Mouse (Mus musculus) liver, embryonic 16.5 days (tissue): Measurements from ENCODE around the gene Anks1b. TPM values are rescaled to one million over a fixed set of nuclear protein-coding genes. Genes with fewer than 3 reads are reported as not detected.

Experiments used
- ATAC-seq: fragments of 200-750 bp; cut with Nextera tagmentation; 2 replicates; pipeline ENCODE4 v1.8.0; 2017; ENCODE audit warnings: low read depth, mild to moderate bottlenecking, moderate number of reproducible peaks, moderate library complexity
- H3K27ac ChIP-seq: fragments of 300-500 bp; sonication (generic); 2 replicates; pipeline ENCODE4 v1.5.1; 2014; ENCODE audit warnings: mild to moderate bottlenecking, low read length
- H3K27me3 ChIP-seq: fragments of 300-500 bp; sonication (generic); 2 replicates; pipeline ENCODE4 v1.6.1; 2014; ENCODE audit warnings: low read depth, low read length, mixed read lengths; ENCODE audit not compliant: control insufficient read depth, insufficient read depth
- H3K36me3 ChIP-seq: fragments of 300-500 bp; sonication (generic); 2 replicates; pipeline ENCODE4 v1.6.1; 2014; ENCODE audit warnings: mild to moderate bottlenecking; ENCODE audit not compliant: control insufficient read depth, insufficient read depth
- H3K4me1 ChIP-seq: fragments of 300-500 bp; sonication (generic); 2 replicates; pipeline ENCODE4 v1.6.1; 2014; ENCODE audit warnings: low read depth, low read length, mixed read lengths; ENCODE audit not compliant: control insufficient read depth
- H3K4me2 ChIP-seq: fragments of 300-500 bp; sonication (generic); 2 replicates; pipeline ENCODE4 v1.6.1; 2014; ENCODE audit warnings: low read depth, low read length, mixed read lengths
- H3K4me3 ChIP-seq: fragments of 300-500 bp; sonication (generic); 2 replicates; pipeline ENCODE4 v1.5.1; 2014; ENCODE audit warnings: low read depth, mild to moderate bottlenecking, low read length
- H3K9ac ChIP-seq: fragments of 300-500 bp; sonication (generic); 2 replicates; pipeline ENCODE4 v1.6.1; 2014; ENCODE audit warnings: low read depth, low read length
- H3K9me3 ChIP-seq: fragments of 300-500 bp; sonication (generic); replicated peaks from 2 replicates; pipeline ENCODE4 v1.6.1; 2016; ENCODE audit warnings: low read length; ENCODE audit not compliant: control insufficient read depth
- WGBS: fragments of 180-500 bp; shearing (Covaris S2); extraction: QIAGEN DNeasy Blood & Tissue Kit; methylation state at CpG from one replicate; pipeline ENCODE4 v1.1.7; 2014; ENCODE audit not compliant: insufficient replicate concordance; 5-methylcytosine and 5-hydroxymethylcytosine counted together
- polyA plus RNA-seq: library from polyadenylated mRNA; unstranded; fragments of >200 nt; fragmentation: Nextera tagmentation; extraction: Ambion mirVana; gene quantifications from 2 replicates; pipeline ENCODE4 v1.2.1, GENCODE M21; 2015

Anks1b gene
- polyA plus RNA-seq, 1 experiment from 2014 or later, result not detected

- Histone ChIP-seq H3K9me3 (no peaks in the 10 kb centered on the region), H3K4me1 (no peaks in the 10 kb centered on the region)
- WGBS, result 34% methylated on average over 1 of the region's 1 CpGs
Measured at GRCm38 (mm10) chr10:90357169-90357907, 484.0 kb downstream of the Anks1b start.

GRCm38 (mm10) chr10:90369015-90369414 is 495.7 kb downstream of the Anks1b start:
- Histone ChIP-seq H3K27ac (no peak overlapping the region), H3K4me3 (no peak overlapping the region), H3K9ac (no peak overlapping the region), H3K4me1 (no peaks in the 10 kb centered on the region), H3K4me2 (no peak overlapping the region), H3K9me3 (no peaks in the 10 kb centered on the region), H3K27me3 (no peaks in the 10 kb centered on the region), H3K36me3 (no peaks in the 10 kb centered on the region)
- ATAC-seq, result no peak
- WGBS, result 62% methylated on average over 7 of the region's 7 CpGs

More at GRCm38 (mm10) chr10:90357169-90357907, 484.0 kb downstream of the Anks1b start:
- Histone ChIP-seq H3K4me3 (no peak overlapping the region), H3K27ac (no peak overlapping the region), H3K36me3 (no peaks in the 10 kb centered on the region), H3K4me2 (no peak overlapping the region), H3K27me3 (no peaks in the 10 kb centered on the region), H3K9ac (no peak overlapping the region)
- ATAC-seq, result no peak

- Histone ChIP-seq H3K9ac (no peak overlapping the region), H3K4me3 (no peak overlapping the region), H3K9me3 (no peaks in the 10 kb centered on the region), H3K4me1 (no peaks in the 10 kb centered on the region), H3K27ac (no peak overlapping the region), H3K27me3 (no peaks in the 10 kb centered on the region), H3K36me3 (no peaks in the 10 kb centered on the region), H3K4me2 (no peak overlapping the region)
- 68% methylated on average over 3 of the region's 3 CpGs for WGBS
- no peak for ATAC-seq
Measured at GRCm38 (mm10) chr10:90370751-90371150, 497.4 kb downstream of the Anks1b start.

GRCm38 (mm10) chr10:90373469-90373868 is 500.2 kb downstream of the Anks1b start:
- no peak for ATAC-seq
- Histone ChIP-seq H3K4me3 (no peak overlapping the region), H3K9me3 (no peaks in the 10 kb centered on the region), H3K9ac (no peak overlapping the region), H3K27ac (no peak overlapping the region), H3K4me2 (no peak overlapping the region), H3K36me3 (no peaks in the 10 kb centered on the region), H3K27me3 (no peaks in the 10 kb centered on the region), H3K4me1 (no peaks in the 10 kb centered on the region)
- WGBS, result 19% methylated on average over 4 of the region's 4 CpGs

- H3K36me3 ChIP-seq, result no peaks in the 10 kb centered on the region
- H3K9me3 ChIP-seq, result no peaks in the 10 kb centered on the region
- WGBS, result 29% methylated on average over 1 of the region's 1 CpGs
- H3K9ac ChIP-seq, result no peak overlapping the region
- no peaks in the 10 kb centered on the region for H3K27me3 ChIP-seq
- H3K4me3 ChIP-seq, result no peak overlapping the region
- no peak overlapping the region for H3K27ac ChIP-seq
- no peaks in the 10 kb centered on the region for H3K4me1 ChIP-seq
- no peak for ATAC-seq
- H3K4me2 ChIP-seq, result no peak overlapping the region
Measured at GRCm38 (mm10) chr10:90376605-90377004, 503.3 kb downstream of the Anks1b start.

- H3K4me3 ChIP-seq, result no peak overlapping the region
- H3K4me2 ChIP-seq, result no peak overlapping the region
- no peaks in the 10 kb centered on the region for H3K27me3 ChIP-seq
- H3K4me1 ChIP-seq, result no peaks in the 10 kb centered on the region
- H3K9me3 ChIP-seq, result no peaks in the 10 kb centered on the region
- H3K27ac ChIP-seq, result no peak overlapping the region
- H3K36me3 ChIP-seq, result no peaks in the 10 kb centered on the region
- WGBS, result 17% methylated on average over 1 of the region's 1 CpGs
- ATAC-seq, result no peak
- no peak overlapping the region for H3K9ac ChIP-seq
Measured at GRCm38 (mm10) chr10:90380062-90380461, 506.8 kb downstream of the Anks1b start.

GRCm38 (mm10) chr10:90380704-90381339 is 507.5 kb downstream of the Anks1b start:
- Histone ChIP-seq H3K9ac (no peak overlapping the region), H3K4me2 (no peak overlapping the region), H3K4me3 (no peak overlapping the region), H3K27me3 (no peaks in the 10 kb centered on the region), H3K36me3 (no peaks in the 10 kb centered on the region), H3K9me3 (no peaks in the 10 kb centered on the region), H3K4me1 (no peaks in the 10 kb centered on the region), H3K27ac (no peak overlapping the region)
- ATAC-seq, result no peak
- WGBS, result 64% methylated on average over 8 of the region's 8 CpGs

- H3K27me3 ChIP-seq, result no peaks in the 10 kb centered on the region
- no peak overlapping the region for H3K27ac ChIP-seq
- H3K4me3 ChIP-seq, result no peak overlapping the region
- no peaks in the 10 kb centered on the region for H3K4me1 ChIP-seq
- no peak overlapping the region for H3K9ac ChIP-seq
- no peaks in the 10 kb centered on the region for H3K36me3 ChIP-seq
- WGBS, result 70% methylated on average over 4 of the region's 4 CpGs
- H3K4me2 ChIP-seq, result no peak overlapping the region
- ATAC-seq, result no peak
- H3K9me3 ChIP-seq, result no peaks in the 10 kb centered on the region
Measured at GRCm38 (mm10) chr10:90400382-90400781, 527.1 kb downstream of the Anks1b start.

- no peak for ATAC-seq
- no peak overlapping the region for H3K9ac ChIP-seq
- no peaks in the 10 kb centered on the region for H3K4me1 ChIP-seq
- H3K36me3 ChIP-seq, result no peaks in the 10 kb centered on the region
- H3K4me3 ChIP-seq, result no peak overlapping the region
- WGBS, result 50% methylated on average over 2 of the region's 2 CpGs
- H3K27me3 ChIP-seq, result no peaks in the 10 kb centered on the region
- H3K27ac ChIP-seq, result no peak overlapping the region
- H3K9me3 ChIP-seq, result no peaks in the 10 kb centered on the region
- no peak overlapping the region for H3K4me2 ChIP-seq
Measured at GRCm38 (mm10) chr10:90408484-90408883, 535.2 kb downstream of the Anks1b start.
